Mouse (Mus musculus): Measurements from ENCODE around the gene Ipo13. TPM values are rescaled to one million over a fixed set of nuclear protein-coding genes. Genes with fewer than 3 reads are reported as not detected.

Gene Ipo13
- polyA plus RNA-seq, 1 experiment from 2014 or later: 33.4 TPM

- 63% methylated on average over 3 of the region's 3 CpGs for WGBS
- H3K9me3 ChIP-seq (replicated peaks): no peaks in the 10 kb centered on the region
- H3K27ac ChIP-seq: no peak overlapping the region
- H3K4me2 ChIP-seq: no peak overlapping the region
- H3K27me3 ChIP-seq: no peaks in the 10 kb centered on the region
- no peak; the same call in 1 of the 2 replicates for ATAC-seq (replicated peaks; ENCODE audit: insufficient number of reproducible peaks, insufficient read depth, low FRiP score, low read depth)
- peaks cover 17% of the 10 kb centered on the region for H3K4me1 ChIP-seq (replicated peaks)
- H3K4me3 ChIP-seq: no peak overlapping the region
- no peaks in the 10 kb centered on the region for H3K36me3 ChIP-seq
- H3K9ac ChIP-seq: no peak overlapping the region
These were observed 56.0 kb downstream of the Ipo13 start for GRCm38 (mm10) chr4:117858794-117859193.

GRCm38 (mm10) chr4:117855146-117855545, 59.7 kb downstream of the Ipo13 start:
- Histone ChIP-seq H3K36me3 (no peaks in the 10 kb centered on the region), H3K4me1 (replicated peaks) (peaks cover 13% of the 10 kb centered on the region), H3K27me3 (no peaks in the 10 kb centered on the region), H3K9ac (no peak overlapping the region), H3K4me3 (no peak overlapping the region), H3K4me2 (no peak overlapping the region), H3K9me3 (replicated peaks) (no peaks in the 10 kb centered on the region), H3K27ac (no peak overlapping the region)
- no peak for ATAC-seq (replicated peaks; ENCODE audit: insufficient number of reproducible peaks, insufficient read depth, low FRiP score, low read depth)
- 84% methylated on average over 9 of the region's 9 CpGs for WGBS

- Histone ChIP-seq H3K27me3 (peaks cover 4% of the 10 kb centered on the region; the same call in 1 of the 2 replicates), H3K27ac (no peak overlapping the region), H3K36me3 (no peaks in the 10 kb centered on the region), H3K9ac (no peak overlapping the region), H3K4me1 (replicated peaks) (peaks cover 13% of the 10 kb centered on the region), H3K9me3 (replicated peaks) (no peaks in the 10 kb centered on the region), H3K4me2 (no peak overlapping the region), H3K4me3 (no peak overlapping the region)
- 86% methylated on average over 10 of the region's 10 CpGs for WGBS
- no peak for ATAC-seq (replicated peaks; ENCODE audit: insufficient number of reproducible peaks, insufficient read depth, low FRiP score, low read depth)
These were observed 62.5 kb downstream of the Ipo13 start for GRCm38 (mm10) chr4:117852152-117852868.

DNA sequence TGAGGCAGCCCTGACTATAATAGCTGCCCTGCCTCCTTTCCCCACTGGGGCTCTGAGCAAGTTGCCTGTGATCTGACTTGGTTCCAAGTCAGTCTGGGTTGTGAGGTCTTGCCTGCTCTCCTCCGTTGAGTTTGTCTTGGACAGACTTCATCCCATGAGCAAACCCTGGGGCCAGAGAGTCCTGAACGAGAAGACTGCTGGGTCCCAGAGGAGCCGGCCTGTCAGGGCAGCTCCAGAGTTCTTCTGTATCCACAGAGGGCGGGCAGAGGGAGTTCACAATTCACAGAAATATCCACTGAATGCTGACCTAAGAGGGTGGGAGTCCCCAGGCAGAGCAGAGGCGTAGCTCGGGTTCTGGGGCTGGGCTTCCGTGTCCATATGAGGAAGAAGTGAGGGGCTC, 63.9 kb downstream of the Ipo13 start:
- Histone ChIP-seq H3K9me3 (replicated peaks) (no peaks in the 10 kb centered on the region), H3K4me2 (no peak overlapping the region), H3K27me3 (peaks cover 4% of the 10 kb centered on the region; the same call in 1 of the 2 replicates), H3K27ac (no peak overlapping the region), H3K9ac (no peak overlapping the region), H3K36me3 (no peaks in the 10 kb centered on the region), H3K4me1 (replicated peaks) (peaks cover 13% of the 10 kb centered on the region), H3K4me3 (no peak overlapping the region)
- WGBS: 62% methylated on average over 7 of the region's 7 CpGs
- no peak for ATAC-seq (replicated peaks; ENCODE audit: insufficient number of reproducible peaks, insufficient read depth, low FRiP score, low read depth)

DNA sequence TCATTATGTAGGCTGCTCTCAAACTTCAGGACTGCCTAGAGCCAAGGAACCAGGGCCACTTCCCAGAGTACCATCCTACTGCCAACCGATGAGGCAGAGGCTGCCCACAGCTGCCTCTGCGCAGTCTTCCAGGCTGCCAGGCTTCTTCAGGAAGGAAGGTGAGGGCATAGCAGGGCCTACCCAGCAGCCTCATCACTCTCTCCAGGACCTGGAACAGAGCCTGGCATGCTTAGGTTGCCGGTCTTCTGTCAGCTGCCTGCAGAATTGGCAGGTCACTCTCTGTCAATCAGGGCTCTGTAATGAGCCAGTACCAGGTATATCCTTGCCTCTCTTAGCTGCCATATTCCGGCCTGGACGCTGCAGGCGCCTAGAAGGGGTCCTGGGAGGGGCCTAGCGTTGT, 64.6 kb downstream of the Ipo13 start:
- Histone ChIP-seq H3K36me3 (no peaks in the 10 kb centered on the region), H3K4me2 (no peak overlapping the region), H3K27ac (no peak overlapping the region), H3K9me3 (replicated peaks) (no peaks in the 10 kb centered on the region), H3K27me3 (peaks cover 4% of the 10 kb centered on the region; the same call in 1 of the 2 replicates), H3K9ac (no peak overlapping the region), H3K4me1 (replicated peaks) (peaks cover 8% of the 10 kb centered on the region), H3K4me3 (no peak overlapping the region)
- no peak for ATAC-seq (replicated peaks; ENCODE audit: insufficient number of reproducible peaks, insufficient read depth, low FRiP score, low read depth)
- WGBS: 77% methylated on average over 7 of the region's 7 CpGs

DNA sequence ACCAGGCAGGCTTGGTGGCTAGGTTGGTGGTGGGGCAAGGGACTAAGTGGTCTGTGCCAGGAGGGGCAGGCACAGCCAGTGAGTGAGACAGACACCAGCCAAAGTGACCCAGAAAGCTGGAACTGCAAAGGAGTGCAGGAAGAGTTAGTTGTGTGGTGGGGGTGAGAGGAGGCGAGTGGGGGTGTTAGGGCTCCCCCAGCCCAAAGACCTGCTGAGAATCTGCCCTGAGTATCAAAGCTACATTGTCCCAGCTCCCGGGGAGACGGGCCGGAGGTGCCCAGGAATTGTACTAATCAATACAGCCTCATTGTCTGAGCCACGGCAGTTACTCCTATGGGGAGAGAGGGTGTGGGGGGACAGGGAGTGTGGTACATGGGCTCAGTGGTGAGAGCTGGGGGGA, 65.3 kb downstream of the Ipo13 start:
- ATAC-seq (replicated peaks; ENCODE audit: insufficient number of reproducible peaks, insufficient read depth, low FRiP score, low read depth): no peak
- H3K9me3 ChIP-seq (replicated peaks): no peaks in the 10 kb centered on the region
- no peak overlapping the region for H3K4me2 ChIP-seq
- H3K36me3 ChIP-seq: no peaks in the 10 kb centered on the region
- H3K27me3 ChIP-seq: peaks cover 4% of the 10 kb centered on the region; the same call in 1 of the 2 replicates
- no peak overlapping the region for H3K27ac ChIP-seq
- WGBS: 76% methylated on average over 5 of the region's 5 CpGs
- no peak overlapping the region for H3K4me3 ChIP-seq
- H3K9ac ChIP-seq: no peak overlapping the region
- H3K4me1 ChIP-seq (replicated peaks): peaks cover 5% of the 10 kb centered on the region

DNA sequence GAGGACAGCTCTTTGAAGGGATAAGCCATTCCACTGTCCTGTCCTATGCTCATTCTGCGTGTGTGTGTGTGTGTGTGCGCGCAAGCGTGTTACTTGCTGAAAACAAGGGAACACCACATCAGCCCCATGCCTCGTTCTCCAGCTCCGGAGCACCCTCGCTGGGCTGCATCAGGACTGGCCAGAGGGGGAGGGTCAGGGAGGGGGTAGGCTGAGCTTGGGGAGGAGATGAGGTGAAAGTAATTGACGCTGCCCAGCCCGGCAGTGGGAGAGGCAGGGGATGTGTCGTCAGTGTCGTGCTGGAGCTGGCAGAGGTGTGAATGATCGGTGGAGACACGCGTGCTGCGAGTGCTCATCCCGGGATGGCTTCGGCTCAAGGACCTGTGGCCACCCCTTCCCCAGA, 65.7 kb downstream of the Ipo13 start:
- Histone ChIP-seq H3K4me1 (replicated peaks) (peaks cover 5% of the 10 kb centered on the region), H3K9me3 (replicated peaks) (no peaks in the 10 kb centered on the region), H3K4me2 (no peak overlapping the region), H3K27me3 (peaks cover 4% of the 10 kb centered on the region; the same call in 1 of the 2 replicates), H3K36me3 (no peaks in the 10 kb centered on the region), H3K27ac (no peak overlapping the region), H3K9ac (no peak overlapping the region), H3K4me3 (no peak overlapping the region)
- no peak for ATAC-seq (replicated peaks; ENCODE audit: insufficient number of reproducible peaks, insufficient read depth, low FRiP score, low read depth)
- WGBS: 50% methylated on average over 17 of the region's 17 CpGs

DNA sequence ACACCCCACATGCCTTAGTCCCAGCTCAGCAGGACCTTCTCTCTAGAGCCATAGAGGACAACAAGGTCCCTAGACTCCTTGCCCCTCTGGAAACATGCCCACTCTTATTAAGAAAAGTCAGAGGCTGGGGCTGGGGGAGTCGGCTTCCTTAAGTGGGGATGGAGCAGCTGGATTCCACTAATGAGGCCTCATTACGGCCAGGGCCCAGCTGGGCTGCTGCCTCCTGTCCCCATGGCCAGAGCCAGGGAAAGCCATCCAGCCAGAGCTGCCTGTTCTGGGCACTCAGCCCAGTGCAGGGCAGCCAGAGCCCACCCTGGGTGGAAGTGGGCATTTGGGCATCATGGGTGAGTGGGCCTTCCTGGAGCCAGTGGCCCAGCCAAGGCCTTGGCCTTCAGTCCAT, 67.8 kb downstream of the Ipo13 start:
- ATAC-seq (replicated peaks; ENCODE audit: insufficient number of reproducible peaks, insufficient read depth, low FRiP score, low read depth): no peak
- WGBS: 64% methylated on average over 2 of the region's 2 CpGs
- H3K4me3 ChIP-seq: no peak overlapping the region

GRCm38 (mm10) chr4:117846261-117846660, 68.5 kb downstream of the Ipo13 start:
- no peaks in the 10 kb centered on the region for H3K36me3 ChIP-seq
- WGBS: 96% methylated on average over 4 of the region's 4 CpGs
- no peak overlapping the region for H3K9ac ChIP-seq
- H3K4me1 ChIP-seq (replicated peaks): peaks cover 5% of the 10 kb centered on the region
- H3K27me3 ChIP-seq: peaks cover 4% of the 10 kb centered on the region; the same call in 1 of the 2 replicates
- no peak overlapping the region for H3K4me3 ChIP-seq
- ATAC-seq (replicated peaks; ENCODE audit: insufficient number of reproducible peaks, insufficient read depth, low FRiP score, low read depth): no peak
- H3K4me2 ChIP-seq: no peak overlapping the region
- H3K9me3 ChIP-seq (replicated peaks): no peaks in the 10 kb centered on the region
- no peak overlapping the region for H3K27ac ChIP-seq

More for the DNA sequence above, 67.8 kb downstream of the Ipo13 start:
- H3K9me3 ChIP-seq (replicated peaks): no peaks in the 10 kb centered on the region
- H3K27me3 ChIP-seq: peaks cover 4% of the 10 kb centered on the region; the same call in 1 of the 2 replicates
- H3K36me3 ChIP-seq: no peaks in the 10 kb centered on the region
- H3K9ac ChIP-seq: no peak overlapping the region
- H3K4me1 ChIP-seq (replicated peaks): peaks cover 5% of the 10 kb centered on the region
- no peak overlapping the region for H3K4me2 ChIP-seq
- no peak overlapping the region for H3K27ac ChIP-seq

GRCm38 (mm10) chr4:117845316-117845715, 69.5 kb downstream of the Ipo13 start:
- Histone ChIP-seq H3K9ac (no peak overlapping the region), H3K27me3 (peaks cover 4% of the 10 kb centered on the region; the same call in 1 of the 2 replicates), H3K4me2 (no peak overlapping the region), H3K27ac (no peak overlapping the region), H3K4me1 (replicated peaks) (peaks cover 4% of the 10 kb centered on the region), H3K9me3 (replicated peaks) (no peaks in the 10 kb centered on the region), H3K36me3 (no peaks in the 10 kb centered on the region), H3K4me3 (no peak overlapping the region)
- no peak for ATAC-seq (replicated peaks; ENCODE audit: insufficient number of reproducible peaks, insufficient read depth, low FRiP score, low read depth)
- 81% methylated on average over 11 of the region's 11 CpGs for WGBS
